Mouse (Mus musculus) hindbrain, embryonic 10.5 days (tissue): ENCODE results near the gene Klhl22. TPM values are rescaled to one million over a fixed set of nuclear protein-coding genes. Genes with fewer than 3 reads are reported as not detected.
"Not testable (repeated sequence)": the region's sequence is repeated elsewhere in the genome, so short reads cannot be mapped to it uniquely, and the experiment has no call there.

Experiments used
- DNase-seq: peaks from one replicate; pipeline ENCODE4 v3.0.0-alpha.2; 2017; ENCODE audit warnings: low spot score
- H3K27ac ChIP-seq: fragments of 300-500 bp; sonication (generic); 2 replicates; pipeline ENCODE4 v1.5.1; 2016; ENCODE audit warnings: mild to moderate bottlenecking, moderate library complexity
- H3K27me3 ChIP-seq: fragments of 300-500 bp; sonication (generic); 2 replicates; pipeline ENCODE4 v1.6.1; 2016; ENCODE audit warnings: mild to moderate bottlenecking; ENCODE audit not compliant: poor library complexity, insufficient read depth, severe bottlenecking
- H3K36me3 ChIP-seq: fragments of 300-500 bp; sonication (generic); 2 replicates; pipeline ENCODE4 v1.6.1; 2016; ENCODE audit warnings: mild to moderate bottlenecking, moderate library complexity
- H3K4me1 ChIP-seq: fragments of 300-500 bp; sonication (generic); replicated peaks from 2 replicates; pipeline ENCODE4 v1.6.1; 2016; ENCODE audit warnings: mild to moderate bottlenecking
- H3K4me3 ChIP-seq: fragments of 300-500 bp; sonication (generic); 2 replicates; pipeline ENCODE4 v1.5.1; 2016; ENCODE audit warnings: mild to moderate bottlenecking, moderate library complexity
- H3K9me3 ChIP-seq: fragments of 300-500 bp; sonication (generic); 2 replicates; pipeline ENCODE4 v1.6.1; 2016; ENCODE audit warnings: mild to moderate bottlenecking, moderate library complexity
- WGBS: fragments of 180-500 bp; shearing (Covaris S2); methylation state at CpG from one replicate; pipeline ENCODE4 v1.1.7; 2016; 5-methylcytosine and 5-hydroxymethylcytosine counted together
- polyA plus RNA-seq: library from polyadenylated mRNA; unstranded; fragments of >200 nt; fragmentation: Nextera tagmentation; extraction: Ambion mirVana; gene quantifications from 2 replicates; pipeline ENCODE4 v1.2.1, GENCODE M21; 2016

Klhl22 gene
- polyA plus RNA-seq, 1 experiment from 2014 or later, result 57.5 TPM

DNA sequence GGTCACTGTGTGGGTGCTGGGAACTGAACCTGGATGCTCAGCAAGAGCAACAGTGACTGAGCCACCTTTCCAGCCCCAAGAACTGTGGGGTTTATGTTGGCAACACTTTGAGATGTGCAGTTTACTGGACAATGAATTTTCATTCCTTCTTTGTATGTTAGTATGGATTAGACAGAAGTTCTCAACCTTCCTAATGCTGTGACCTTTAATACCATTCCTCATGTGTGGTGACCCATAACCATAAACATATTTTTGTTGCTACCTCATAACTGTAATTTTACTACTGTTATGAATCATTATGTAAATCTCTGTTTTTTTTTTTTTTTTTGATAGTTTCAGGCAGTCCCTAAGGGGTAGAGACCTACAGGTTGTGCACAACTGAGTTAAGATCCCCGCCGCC, 25.8 kb upstream of the Klhl22 start:
- peak overlapping the region; percentile 23 for H3K4me3 ChIP-seq
- 83% methylated on average over 2 of the region's 2 CpGs for WGBS
- DNase-seq, result no peak

DNA sequence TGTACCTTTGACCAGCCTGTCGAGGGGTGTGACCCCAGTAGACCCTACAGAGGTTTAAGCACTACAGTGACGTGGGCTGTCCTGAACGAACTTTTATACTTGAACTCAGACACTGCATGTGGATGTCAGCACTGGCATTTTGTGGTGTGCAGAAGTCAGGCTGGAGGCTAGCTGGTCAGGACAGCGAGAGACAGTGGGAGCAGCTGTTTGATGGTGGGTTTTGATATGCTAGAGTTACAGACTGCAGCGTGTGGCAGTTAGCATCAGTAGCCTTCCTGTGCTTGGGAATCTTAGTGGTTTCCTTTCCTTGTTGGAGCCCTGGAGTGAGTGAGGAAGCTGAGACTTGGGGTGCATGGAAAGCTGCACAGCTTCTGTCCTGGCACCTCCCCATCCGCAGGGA, 24.5 kb upstream of the Klhl22 start:
- not testable (repeated sequence) for H3K4me3 ChIP-seq, DNase-seq, H3K27ac ChIP-seq, H3K9me3 ChIP-seq, H3K4me1 ChIP-seq, H3K36me3 ChIP-seq
- 86% methylated on average over 6 of the region's 6 CpGs for WGBS
- peaks cover 19% of the 10 kb centered on the region; the same call in 1 of the 2 replicates for H3K27me3 ChIP-seq

More for the DNA sequence above, 25.8 kb upstream of the Klhl22 start:
- Histone ChIP-seq H3K4me1 (no peaks in the 10 kb centered on the region; the same call in 1 of the 2 replicates), H3K27ac (no peak overlapping the region), H3K36me3 (no peaks in the 10 kb centered on the region), H3K27me3 (peaks cover 19% of the 10 kb centered on the region; the same call in 1 of the 2 replicates), H3K9me3 (no peaks in the 10 kb centered on the region)

DNA sequence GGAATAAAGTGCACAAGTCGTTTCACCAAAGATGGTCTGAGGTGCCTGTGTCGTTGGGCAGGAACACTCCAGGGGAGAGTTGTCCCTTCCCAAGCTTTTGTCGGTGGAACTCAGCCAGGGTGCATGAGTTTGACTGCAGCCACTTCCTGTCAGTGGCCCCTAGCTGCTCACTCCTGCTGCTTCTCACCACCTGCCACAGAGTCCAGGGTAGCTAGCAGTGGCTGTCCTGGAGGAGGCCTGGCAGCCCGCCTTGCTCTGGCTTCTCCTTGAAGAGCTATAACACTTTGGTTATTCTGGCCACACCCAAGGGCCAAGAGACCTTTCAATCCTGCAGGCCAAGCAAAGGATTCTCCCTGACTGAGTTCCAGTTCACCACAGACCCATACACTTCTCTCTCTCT, 23.3 kb upstream of the Klhl22 start:
- no peak for DNase-seq
- Histone ChIP-seq H3K4me1 (no peaks in the 10 kb centered on the region; the same call in 1 of the 2 replicates), H3K4me3 (no peak overlapping the region), H3K36me3 (no peaks in the 10 kb centered on the region), H3K27ac (no peak overlapping the region), H3K27me3 (peaks cover 19% of the 10 kb centered on the region; the same call in 1 of the 2 replicates), H3K9me3 (no peaks in the 10 kb centered on the region)
- WGBS, result 59% methylated on average over 4 of the region's 4 CpGs

DNA sequence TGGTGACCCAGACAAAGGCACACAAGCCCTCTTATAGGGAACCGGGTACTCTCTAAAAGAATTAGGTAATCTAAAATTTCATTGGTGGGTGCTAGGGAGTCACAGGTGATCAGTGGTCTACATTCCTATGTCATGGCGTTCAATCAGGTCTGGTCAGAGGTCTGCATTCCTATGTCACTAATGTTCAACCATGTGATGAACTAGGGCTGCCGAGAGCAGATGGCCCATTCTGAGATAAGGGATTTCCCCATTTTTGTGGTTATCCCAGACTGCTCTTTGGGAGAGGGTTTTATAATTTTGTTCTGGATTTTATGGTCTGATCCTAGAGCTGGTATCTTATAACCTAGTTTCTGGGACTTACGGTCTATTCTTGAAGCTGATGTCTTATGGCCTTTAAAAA, 19.3 kb upstream of the Klhl22 start:
- no peak for DNase-seq
- H3K36me3 ChIP-seq, result no peaks in the 10 kb centered on the region
- peaks cover 5% of the 10 kb centered on the region; the same call in 1 of the 2 replicates for H3K27me3 ChIP-seq
- H3K4me1 ChIP-seq, result no peaks in the 10 kb centered on the region
- H3K4me3 ChIP-seq, result no peak overlapping the region
- 87% methylated on average over 4 of the region's 4 CpGs for WGBS
- no peak overlapping the region for H3K27ac ChIP-seq
- H3K9me3 ChIP-seq, result no peaks in the 10 kb centered on the region

DNA sequence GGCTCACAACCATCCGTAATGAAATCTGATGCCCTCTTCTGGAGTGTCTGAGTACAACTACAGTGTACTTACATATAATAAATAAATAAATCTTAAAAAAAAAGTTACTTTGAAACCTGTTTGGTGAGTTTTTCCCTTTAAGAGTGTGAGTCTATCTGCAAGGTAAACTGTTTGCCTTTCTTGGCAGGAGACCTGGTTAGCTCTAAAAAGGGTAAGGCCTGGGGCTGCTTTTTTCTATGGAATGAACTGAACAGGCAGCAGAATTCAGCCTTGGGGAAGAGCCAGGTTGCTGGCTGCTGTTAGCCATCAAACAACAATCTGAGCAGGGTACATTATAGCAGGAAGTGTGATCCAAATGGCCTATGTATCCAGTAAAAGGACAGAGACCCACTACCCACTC, 16.6 kb upstream of the Klhl22 start:
- no peak overlapping the region for H3K4me3 ChIP-seq
- WGBS, result 83% methylated on average over 1 of the region's 1 CpGs
- H3K4me1 ChIP-seq, result no peaks in the 10 kb centered on the region

DNA sequence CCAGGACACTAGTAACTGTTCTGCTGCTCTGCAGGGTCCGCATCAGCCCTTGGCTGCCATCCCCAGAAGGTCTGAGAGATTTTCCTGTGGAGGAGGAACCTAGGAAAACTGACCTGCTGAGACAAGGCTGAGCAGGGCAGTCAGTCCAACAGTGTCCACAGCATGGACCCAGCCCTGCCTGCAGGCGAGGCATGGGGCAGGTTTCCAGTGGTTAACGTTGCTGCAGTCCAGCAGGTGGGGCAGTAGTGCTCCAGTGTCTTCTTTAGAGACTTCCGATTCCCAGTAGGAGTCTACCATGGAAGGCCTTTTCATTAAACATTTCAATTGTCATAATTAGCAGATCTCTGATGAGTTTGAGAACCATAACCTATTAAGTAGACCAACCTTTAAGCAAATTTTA, 16.1 kb upstream of the Klhl22 start:
- DNase-seq, result no peak
- Histone ChIP-seq H3K27me3 (peaks cover 3% of the 10 kb centered on the region; the same call in 1 of the 2 replicates), H3K27ac (no peak overlapping the region), H3K9me3 (no peaks in the 10 kb centered on the region), H3K36me3 (no peaks in the 10 kb centered on the region), H3K4me3 (no peak overlapping the region), H3K4me1 (no peaks in the 10 kb centered on the region)
- WGBS, result 50% methylated on average over 4 of the region's 4 CpGs

More for the DNA sequence above, 16.6 kb upstream of the Klhl22 start:
- no peaks in the 10 kb centered on the region for H3K9me3 ChIP-seq
- no peak overlapping the region for H3K27ac ChIP-seq
- H3K27me3 ChIP-seq, result no peaks in the 10 kb centered on the region
- H3K36me3 ChIP-seq, result no peaks in the 10 kb centered on the region
- no peak for DNase-seq

DNA sequence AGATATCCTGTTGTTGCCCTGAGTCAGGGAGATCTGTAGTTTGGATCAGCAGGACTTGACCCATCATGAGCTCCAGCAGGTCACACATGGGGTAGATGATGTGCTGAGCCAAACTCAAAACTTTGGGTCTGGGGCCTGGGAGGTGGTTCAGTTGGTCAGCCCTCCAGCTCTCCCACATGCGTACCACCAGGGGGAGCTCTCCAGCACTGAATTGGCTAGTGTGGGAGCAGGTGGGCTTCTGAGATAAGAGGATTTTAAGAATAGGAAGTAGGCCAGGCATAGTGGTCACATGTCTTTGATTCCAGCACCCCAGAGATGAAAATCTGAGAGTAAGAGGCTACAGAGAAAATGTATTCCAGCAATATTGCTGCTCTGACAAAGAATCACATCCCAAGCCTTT, 14.9 kb upstream of the Klhl22 start:
- H3K27me3 ChIP-seq, result peaks cover 3% of the 10 kb centered on the region; the same call in 1 of the 2 replicates
- H3K4me1 ChIP-seq, result no peaks in the 10 kb centered on the region
- no peak overlapping the region for H3K27ac ChIP-seq
- DNase-seq, result peak; percentile 69
- no peaks in the 10 kb centered on the region for H3K9me3 ChIP-seq
- H3K36me3 ChIP-seq, result no peaks in the 10 kb centered on the region
- WGBS, result 2% methylated on average over 1 of the region's 1 CpGs
- H3K4me3 ChIP-seq, result no peak overlapping the region

DNA sequence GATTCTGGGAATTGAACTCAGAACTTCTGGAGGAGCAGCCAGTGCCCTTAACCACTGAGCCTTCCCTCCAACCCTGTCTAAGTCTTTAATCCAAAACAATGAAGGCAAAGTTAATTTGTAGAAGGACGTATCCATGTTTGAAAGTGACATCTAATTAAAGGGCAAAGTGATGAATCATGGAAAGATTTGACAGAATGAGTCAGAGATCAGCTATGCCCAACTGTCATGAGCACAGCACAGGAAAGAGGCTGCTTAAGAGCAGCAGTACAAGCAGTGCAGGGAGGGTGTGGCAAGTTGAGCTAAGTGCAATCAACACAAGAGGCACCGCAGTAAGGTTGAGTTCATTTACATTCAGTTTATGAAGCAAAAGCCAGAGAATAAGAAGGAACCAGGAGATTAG, 14.4 kb upstream of the Klhl22 start:
- Histone ChIP-seq H3K4me3 (no peak overlapping the region), H3K4me1 (no peaks in the 10 kb centered on the region), H3K36me3 (no peaks in the 10 kb centered on the region), H3K9me3 (no peaks in the 10 kb centered on the region), H3K27ac (no peak overlapping the region), H3K27me3 (peaks cover 3% of the 10 kb centered on the region; the same call in 1 of the 2 replicates)
- no peak for DNase-seq
- WGBS, result 74% methylated on average over 2 of the region's 2 CpGs

DNA sequence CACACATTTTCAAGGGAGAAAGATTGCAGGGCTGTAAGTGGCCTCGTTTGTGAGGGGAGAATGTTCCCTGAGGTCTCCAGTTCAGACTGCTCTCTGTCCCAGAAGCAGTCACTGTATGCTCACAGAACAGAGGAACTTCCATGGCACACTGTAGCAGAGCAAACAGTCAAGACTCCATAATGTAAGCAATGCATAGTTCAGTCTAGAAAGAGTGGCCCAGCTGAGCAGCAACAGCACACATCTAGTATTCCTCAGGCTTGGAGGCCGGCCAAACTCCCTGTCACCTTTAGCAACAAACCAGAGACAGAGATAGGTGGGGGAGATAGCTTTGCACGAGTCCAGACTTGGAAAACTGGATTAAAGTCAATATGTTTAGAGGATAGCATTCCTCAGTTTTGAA, 6.4 kb upstream of the Klhl22 start:
- WGBS, result 36% methylated on average over 3 of the region's 3 CpGs
- Histone ChIP-seq H3K36me3 (no peaks in the 10 kb centered on the region), H3K4me1 (no peaks in the 10 kb centered on the region), H3K4me3 (no peak overlapping the region), H3K27ac (no peak overlapping the region), H3K27me3 (peaks cover 23% of the 10 kb centered on the region), H3K9me3 (no peaks in the 10 kb centered on the region)
- no peak for DNase-seq

DNA sequence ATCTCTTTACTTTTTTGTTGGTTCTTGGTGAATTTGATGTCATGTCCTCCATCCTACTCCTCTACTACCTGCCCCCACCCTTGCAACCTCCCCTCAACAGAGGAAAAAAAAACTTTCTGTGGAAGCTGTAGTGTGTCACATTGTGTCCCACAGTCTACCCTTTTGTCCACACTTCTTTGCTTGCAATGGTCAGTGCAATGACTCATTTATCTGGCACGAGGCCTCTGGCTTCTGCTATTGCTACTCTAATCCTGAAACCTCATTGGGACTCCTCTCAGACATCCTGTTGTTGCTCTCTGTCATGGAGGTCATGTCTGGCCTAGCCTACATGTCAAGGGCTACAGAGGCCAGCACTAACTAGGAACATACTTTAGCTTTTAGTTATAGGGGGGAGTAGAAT, 5.7 kb upstream of the Klhl22 start:
- Histone ChIP-seq H3K9me3 (no peaks in the 10 kb centered on the region), H3K4me3 (no peak overlapping the region), H3K36me3 (no peaks in the 10 kb centered on the region), H3K27ac (no peak overlapping the region), H3K27me3 (peaks cover 27% of the 10 kb centered on the region), H3K4me1 (peaks cover under 1% of the 10 kb centered on the region; the same call in 1 of the 2 replicates)
- no peak for DNase-seq
- WGBS, result 58% methylated on average over 1 of the region's 1 CpGs

DNA sequence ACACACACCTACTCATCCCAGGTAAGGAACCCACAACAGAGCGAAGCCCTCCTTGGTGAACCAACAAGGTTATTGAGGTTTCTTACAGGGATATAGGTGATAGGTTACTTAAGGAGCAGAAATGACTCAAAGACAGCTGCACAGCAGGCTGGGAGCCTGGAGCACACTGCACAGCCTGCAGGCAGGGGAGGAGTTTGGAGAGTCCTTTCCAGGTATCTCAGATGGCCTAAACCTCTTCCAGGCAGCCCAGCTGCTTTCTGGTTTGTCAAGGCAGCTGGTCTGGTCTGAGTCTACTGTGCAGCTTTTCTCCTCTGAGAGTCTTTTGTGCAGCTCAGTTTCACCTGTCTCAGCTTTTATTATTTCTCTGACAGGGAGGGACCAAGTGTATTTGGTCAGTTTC, 1.7 kb upstream of the Klhl22 start:
- Histone ChIP-seq H3K36me3 (peaks cover 7% of the 10 kb centered on the region; the same call in 1 of the 2 replicates), H3K27ac (no peak overlapping the region), H3K9me3 (peaks cover 2% of the 10 kb centered on the region; the same call in 1 of the 2 replicates), H3K27me3 (peaks cover 32% of the 10 kb centered on the region), H3K4me1 (peaks cover 27% of the 10 kb centered on the region), H3K4me3 (no peak overlapping the region)
- no peak for DNase-seq
- WGBS, result 95% methylated on average over 1 of the region's 1 CpGs

DNA sequence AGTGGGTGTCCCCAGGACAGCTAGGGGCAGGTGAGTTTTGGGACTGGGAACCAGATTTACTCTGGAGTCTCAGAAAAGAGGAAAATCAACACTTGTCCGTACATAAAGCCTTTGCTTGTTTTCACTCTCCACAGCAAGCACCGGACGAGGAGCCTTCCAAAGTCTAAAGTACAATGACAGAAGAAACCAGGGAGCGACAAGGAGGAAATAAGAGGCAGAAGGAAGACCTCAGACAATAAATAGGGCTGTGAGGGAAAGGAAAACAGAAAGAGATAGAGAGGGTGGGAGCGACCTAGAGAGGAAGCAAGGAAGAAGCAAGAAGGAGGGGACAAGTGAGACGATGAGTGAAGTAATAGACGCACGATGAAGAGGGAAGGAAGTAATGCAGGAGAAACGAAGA, 516 bp upstream of the Klhl22 start:
- Histone ChIP-seq H3K9me3 (peaks cover 2% of the 10 kb centered on the region; the same call in 1 of the 2 replicates), H3K4me3 (peak overlapping the region; percentile 65), H3K27ac (peak overlapping the region; percentile 94), H3K36me3 (peaks cover 15% of the 10 kb centered on the region), H3K27me3 (peaks cover 32% of the 10 kb centered on the region), H3K4me1 (peaks cover 27% of the 10 kb centered on the region)
- no peak for DNase-seq
- WGBS, result 59% methylated on average over 9 of the region's 9 CpGs

DNA sequence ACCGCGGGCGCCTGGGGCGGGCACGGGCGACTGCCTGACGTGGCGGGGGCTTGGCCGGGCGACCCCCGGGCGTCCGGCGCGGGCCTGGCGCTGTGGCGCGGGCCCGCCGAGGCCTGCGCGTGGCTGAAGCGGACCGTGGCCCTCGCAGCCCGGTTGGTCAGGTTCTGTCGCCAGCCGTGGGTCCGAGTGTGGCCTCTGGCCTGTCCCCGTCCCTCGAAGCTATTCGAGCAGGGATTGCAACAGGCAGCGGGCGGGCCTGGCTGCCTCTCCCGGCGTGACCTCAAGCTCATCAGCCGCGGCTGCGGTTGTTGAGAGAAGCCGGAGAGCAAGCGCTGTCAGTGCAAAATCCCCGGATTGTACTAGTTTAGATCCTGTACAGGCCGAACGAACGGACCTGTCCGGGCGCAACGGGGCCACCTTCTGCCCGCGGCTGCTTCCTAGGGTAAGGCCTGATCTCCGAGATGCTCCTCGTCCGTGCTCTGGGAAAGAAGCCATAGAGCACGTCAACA, 449 bp downstream of the Klhl22 start:
- peaks cover 2% of the 10 kb centered on the region; the same call in 1 of the 2 replicates for H3K9me3 ChIP-seq
- H3K4me1 ChIP-seq, result peaks cover 27% of the 10 kb centered on the region
- 2% methylated on average over 52 of the region's 54 CpGs for WGBS
- H3K27me3 ChIP-seq, result peaks cover 29% of the 10 kb centered on the region
- H3K36me3 ChIP-seq, result peaks cover 24% of the 10 kb centered on the region
- peak overlapping the region; percentile 94 for H3K27ac ChIP-seq
- peak; percentile 66 for DNase-seq
- peak overlapping the region; percentile 65 for H3K4me3 ChIP-seq

DNA sequence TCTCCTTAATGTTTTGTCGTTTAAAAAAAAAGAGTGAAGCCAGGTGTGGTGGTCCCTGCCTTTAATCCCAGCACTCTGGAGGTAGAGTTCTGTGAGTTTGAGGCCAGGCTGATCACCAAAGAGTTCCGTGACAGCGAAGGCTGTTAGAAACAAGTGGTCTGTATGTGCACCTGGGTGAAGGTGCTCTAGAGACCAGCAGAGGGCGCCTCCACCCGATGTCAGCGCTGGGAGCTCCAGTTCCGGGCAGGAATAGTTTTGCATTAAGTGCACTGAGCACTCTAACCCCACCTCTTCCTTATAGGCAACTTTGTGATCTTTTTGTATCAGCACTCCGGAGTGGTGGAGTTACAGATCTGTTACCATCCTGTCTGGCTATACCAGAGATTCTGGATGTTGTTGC, 1.2 kb downstream of the Klhl22 start:
- Histone ChIP-seq H3K27me3 (peaks cover 27% of the 10 kb centered on the region), H3K9me3 (peaks cover 2% of the 10 kb centered on the region; the same call in 1 of the 2 replicates), H3K27ac (no peak overlapping the region), H3K4me1 (peaks cover 27% of the 10 kb centered on the region), H3K36me3 (peaks cover 32% of the 10 kb centered on the region), H3K4me3 (peak overlapping the region; percentile 65)
- WGBS, result 32% methylated on average over 8 of the region's 8 CpGs
- DNase-seq, result peak; percentile 48
